Mouse (Mus musculus) skeletal muscle tissue, adult 2 months (tissue): Measurements from ENCODE around the gene Bcl7a.

Experiments used
- DNase-seq: peaks from one replicate; pipeline ENCODE4 v3.0.0-alpha.2; 2012; ENCODE audit warnings: low read depth, low spot score

The Bcl7a gene

GRCm38 (mm10) chr5:123416149-123416548 lies 72.5 kb downstream of the Bcl7a start:
- no peak for DNase-seq

GRCm38 (mm10) chr5:123416566-123417518 lies 73.2 kb downstream of the Bcl7a start:
- peak; percentile 95 for DNase-seq

- DNase-seq, result peak; percentile 80
Measured at GRCm38 (mm10) chr5:123423885-123424284, 80.3 kb downstream of the Bcl7a start.
